Mouse (Mus musculus) liver, adult 2 months (tissue): ENCODE measurements at regions not wholly inside any gene's neighbourhood (a gene's known extent, or its start where the extent isn't known, plus 50 kb on each side); places are given as distances from the start of the nearest gene placed in this dataset.

Experiments
- CTCF ChIP-seq: fragments of 200-500 bp; IDR thresholded peaks from 2 replicates; pipeline ENCODE4 v1.5.1; 2011; ENCODE audit warnings: low read depth, low read length, control low read depth
- POLR2A ChIP-seq: fragments of 200-500 bp; IDR thresholded peaks from 2 replicates; pipeline ENCODE4 v1.6.1; 2011; ENCODE audit warnings: low read length, control low read depth; ENCODE audit not compliant: insufficient read depth; ENCODE audit errors: extremely low read depth

DNA sequence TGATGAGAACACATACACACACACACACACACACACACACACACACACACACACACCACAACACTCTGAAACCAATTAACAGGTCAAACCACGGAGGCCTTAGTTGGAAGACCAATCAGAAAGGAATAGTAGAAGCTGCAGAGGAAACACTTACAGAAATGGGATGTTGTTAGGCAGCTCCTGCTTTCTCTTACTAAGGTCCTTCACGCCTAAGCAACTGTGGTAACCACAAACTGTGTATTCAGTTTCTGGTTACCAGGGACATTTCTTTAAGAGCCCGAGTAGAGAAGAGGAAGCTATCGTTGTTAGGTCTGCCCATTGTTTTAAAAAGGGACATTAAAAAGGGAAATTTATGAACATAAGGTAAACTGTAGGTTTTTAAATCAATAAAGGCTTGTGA is 70.1 kb upstream of the Olfr1507 start:
- no peak for TF ChIP-seq CTCF
- no peak for TF ChIP-seq POLR2A
